Mouse (Mus musculus): ENCODE measurements at regions not wholly inside any gene's neighbourhood (a gene's known extent, or its start where the extent isn't known, plus 50 kb on each side); places are given as distances from the start of the nearest gene placed in this dataset.
A peak's percentile ranks its signal among the peaks of the same experiment; 100 is the strongest.

DNA sequence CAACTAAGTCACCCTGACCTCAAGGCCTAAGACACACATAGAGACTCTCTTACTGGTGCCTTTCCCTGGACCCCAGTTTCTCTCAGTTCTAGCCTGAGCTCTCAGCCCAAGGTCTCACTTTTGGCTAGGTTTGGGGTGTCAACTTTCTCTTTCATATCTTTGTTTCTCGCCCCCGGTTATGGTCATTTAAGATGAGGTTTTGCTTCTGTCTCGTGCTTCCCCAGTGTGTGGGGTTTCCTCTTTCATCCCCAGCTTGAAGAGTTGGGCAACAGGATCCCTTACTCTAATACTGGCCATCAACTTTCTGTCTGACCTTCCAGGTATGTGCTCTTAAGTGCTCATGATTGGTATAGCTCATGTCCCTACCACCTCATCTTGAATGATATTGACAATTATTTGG lies 67.5 kb downstream of the Lmo4 start:
- no peak for ATAC-seq (ENCODE audit: insufficient number of reproducible peaks, low FRiP score, low TSS enrichment)

DNA sequence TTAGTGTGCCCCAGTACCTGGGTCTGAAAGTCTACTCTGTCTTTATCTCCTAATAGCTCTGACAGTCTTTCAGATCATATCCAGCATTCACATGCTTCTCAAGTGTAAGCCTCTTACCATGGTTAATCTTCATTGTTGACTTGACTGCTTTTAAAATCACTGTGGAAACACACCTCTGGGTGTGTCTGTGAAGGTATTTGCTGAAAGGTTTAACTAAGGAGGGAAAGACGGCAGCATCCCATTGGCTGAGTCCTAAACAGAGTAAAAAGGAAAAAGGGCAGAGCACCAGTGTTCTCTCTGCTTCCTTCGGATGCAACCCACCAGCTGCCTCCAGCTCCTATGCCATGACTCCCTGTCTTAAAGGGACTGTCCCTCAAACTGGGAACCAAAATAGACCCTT lies 68.6 kb downstream of the Lmo4 start:
- ATAC-seq (ENCODE audit: insufficient number of reproducible peaks, low FRiP score, low TSS enrichment), result no peak

GRCm38 (mm10) chr3:144135646-144136045 lies 69.4 kb downstream of the Lmo4 start:
- ATAC-seq (ENCODE audit: insufficient number of reproducible peaks, low FRiP score, low TSS enrichment), result no peak

GRCm38 (mm10) chr3:144128042-144128441 lies 77.0 kb downstream of the Lmo4 start:
- no peak for ATAC-seq (ENCODE audit: insufficient number of reproducible peaks, low FRiP score, low TSS enrichment)

GRCm38 (mm10) chr3:144124353-144124752 lies 80.7 kb downstream of the Lmo4 start:
- ATAC-seq (ENCODE audit: insufficient number of reproducible peaks, low FRiP score, low TSS enrichment), result no peak

DNA sequence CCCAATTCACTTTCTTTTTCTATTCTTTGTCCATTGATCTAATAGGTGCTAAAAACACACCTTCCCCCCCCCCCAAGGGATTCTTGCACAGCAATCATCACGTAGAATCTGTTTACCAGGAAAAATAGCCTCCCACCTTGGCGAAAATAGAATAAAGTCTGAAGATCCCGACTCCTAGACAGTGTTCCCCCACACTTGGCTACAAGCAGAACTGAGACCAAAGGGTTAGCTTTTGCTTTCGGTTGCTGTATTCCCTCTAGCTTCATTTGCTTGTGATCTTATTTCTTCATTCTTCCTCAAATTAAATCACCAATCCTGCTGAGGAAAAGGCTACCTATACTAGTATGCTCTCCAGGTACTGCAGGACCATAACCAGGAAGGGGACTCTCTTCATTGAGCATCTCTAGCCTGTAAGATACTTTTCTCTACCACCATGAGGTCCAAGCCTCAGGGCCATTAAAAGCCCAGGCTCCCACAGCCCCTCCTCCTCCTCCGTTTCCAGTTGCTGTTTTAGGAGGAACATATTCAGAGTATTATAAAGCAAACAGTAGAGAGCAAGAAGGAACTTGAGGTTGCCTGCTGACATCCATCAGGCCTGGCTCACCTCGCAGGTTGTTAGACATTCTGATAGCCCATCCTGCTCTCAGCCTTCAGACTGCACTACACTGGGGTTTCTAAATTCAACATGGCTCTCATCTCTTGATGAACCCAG lies 81.5 kb downstream of the Lmo4 start:
- no peak for ATAC-seq (ENCODE audit: insufficient number of reproducible peaks, low FRiP score, low TSS enrichment)

DNA sequence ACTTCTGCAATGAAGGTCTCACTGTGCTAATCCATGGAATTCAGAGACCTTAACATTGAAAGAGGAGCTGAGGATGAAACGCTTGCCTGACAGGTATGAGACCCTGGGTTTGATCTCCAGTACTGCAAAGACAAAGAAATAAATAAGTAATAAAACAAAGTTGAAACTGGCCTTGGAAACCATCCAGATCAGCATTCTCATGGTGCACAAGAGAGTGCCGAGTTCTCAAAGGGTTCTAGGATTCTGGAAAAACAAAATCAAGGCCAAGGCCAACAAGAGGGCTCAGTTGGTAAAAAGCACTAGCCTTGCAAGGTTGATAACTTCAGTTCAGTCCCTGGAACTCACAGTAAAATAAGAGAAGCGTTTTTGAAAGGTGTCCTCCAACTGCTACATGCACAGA lies 85.9 kb downstream of the Lmo4 start:
- no peak for ATAC-seq (ENCODE audit: insufficient number of reproducible peaks, low FRiP score, low TSS enrichment)

GRCm38 (mm10) chr3:144113672-144114645 lies 91.1 kb downstream of the Lmo4 start:
- no peak for ATAC-seq (ENCODE audit: insufficient number of reproducible peaks, low FRiP score, low TSS enrichment)

- ATAC-seq (ENCODE audit: insufficient number of reproducible peaks, low FRiP score, low TSS enrichment), result no peak
Measured at GRCm38 (mm10) chr3:144110331-144111080, 94.5 kb downstream of the Lmo4 start.

DNA sequence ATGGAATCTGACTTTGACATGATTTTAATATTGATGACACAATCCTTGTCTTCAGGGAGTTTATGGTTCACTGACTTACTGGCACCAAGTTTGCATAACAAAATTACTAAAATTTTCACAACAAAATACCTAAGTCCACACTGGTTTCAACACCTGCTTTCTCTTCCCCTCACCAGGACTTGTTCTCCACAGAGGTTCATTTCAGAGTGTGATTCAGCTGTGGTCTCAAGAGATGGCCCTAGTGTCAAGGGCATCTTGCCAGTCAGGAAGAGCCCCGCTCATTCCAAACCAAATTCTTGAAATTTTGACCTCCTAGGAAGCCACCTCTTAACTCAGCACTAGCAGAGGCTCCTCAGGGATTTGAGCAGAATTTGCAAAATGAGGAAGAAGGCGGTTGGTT lies 95.3 kb downstream of the Lmo4 start:
- no peak for ATAC-seq (ENCODE audit: insufficient number of reproducible peaks, low FRiP score, low TSS enrichment)

- ATAC-seq (ENCODE audit: insufficient number of reproducible peaks, low FRiP score, low TSS enrichment), result no peak
Measured at GRCm38 (mm10) chr3:144108310-144108709, 96.7 kb downstream of the Lmo4 start.

GRCm38 (mm10) chr3:144107664-144108063 lies 97.4 kb downstream of the Lmo4 start:
- peak; percentile 94 for ATAC-seq (ENCODE audit: insufficient number of reproducible peaks, low FRiP score, low TSS enrichment)

DNA sequence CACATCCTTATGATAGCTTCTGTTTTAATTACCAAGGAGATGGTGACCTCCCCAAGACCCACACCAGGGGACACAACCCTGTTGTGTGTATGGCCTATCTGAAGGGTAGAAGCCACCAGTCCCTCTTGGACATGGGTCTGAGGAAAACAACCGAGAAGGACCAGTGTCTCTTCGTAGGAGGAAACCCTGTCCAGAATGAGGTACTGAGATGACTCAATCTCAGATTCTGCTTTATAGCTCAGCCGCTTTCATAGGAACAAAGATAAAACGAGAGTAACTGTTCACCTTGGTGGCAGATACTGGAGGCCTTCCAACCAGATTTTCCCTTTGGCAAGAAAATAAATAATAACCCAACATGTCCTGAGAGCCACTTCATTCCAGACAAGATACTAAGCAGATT lies 100.7 kb downstream of the Lmo4 start:
- no peak for ATAC-seq (ENCODE audit: insufficient number of reproducible peaks, low FRiP score, low TSS enrichment)

GRCm38 (mm10) chr3:144099444-144099843 lies 105.6 kb downstream of the Lmo4 start:
- ATAC-seq (ENCODE audit: insufficient number of reproducible peaks, low FRiP score, low TSS enrichment), result no peak

GRCm38 (mm10) chr3:144098762-144099161 lies 106.3 kb downstream of the Lmo4 start:
- ATAC-seq (ENCODE audit: insufficient number of reproducible peaks, low FRiP score, low TSS enrichment), result no peak

DNA sequence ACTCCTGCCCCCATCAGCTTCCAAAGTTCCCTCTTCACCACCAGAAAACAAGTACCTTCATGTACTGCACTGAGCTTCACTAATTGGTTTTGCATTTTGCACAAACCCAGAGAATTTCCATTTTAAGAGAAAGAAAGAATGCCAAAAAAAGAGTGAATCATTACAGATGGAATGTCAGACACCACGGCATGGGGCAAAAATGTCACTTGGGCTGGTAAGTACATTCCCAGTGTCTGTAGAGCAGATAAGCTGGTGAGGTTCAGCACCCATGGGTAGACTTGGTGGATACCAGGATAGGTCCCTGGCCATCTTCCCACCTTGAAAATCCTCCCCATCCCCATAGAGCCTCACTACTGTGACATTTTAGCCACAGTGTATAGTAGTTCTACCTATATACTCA lies 113.8 kb downstream of the Lmo4 start:
- no peak for ATAC-seq (ENCODE audit: insufficient number of reproducible peaks, low FRiP score, low TSS enrichment)

DNA sequence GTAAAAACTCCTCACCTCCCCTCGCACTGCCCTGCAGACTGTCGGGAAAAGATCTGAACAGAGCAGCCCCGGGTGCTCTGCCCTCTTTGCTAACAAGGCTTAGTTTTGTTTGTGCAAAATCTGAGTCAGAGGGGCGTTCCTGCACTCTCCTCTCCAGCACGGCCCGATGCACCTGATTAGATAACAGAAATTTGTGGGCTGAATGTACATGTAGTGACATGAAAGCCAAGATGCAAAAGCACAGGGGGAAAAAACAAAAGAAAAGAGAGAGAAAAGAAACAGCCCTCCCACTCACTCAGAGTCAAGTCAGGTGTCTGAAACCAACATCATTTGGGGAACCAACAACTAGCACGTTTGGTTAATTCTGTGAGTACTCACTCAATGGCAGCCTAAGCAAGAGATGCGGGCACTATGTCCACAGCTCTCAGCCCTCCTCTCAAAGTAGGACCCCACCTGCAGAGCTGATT lies 115.2 kb downstream of the Lmo4 start:
- ATAC-seq (ENCODE audit: insufficient number of reproducible peaks, low FRiP score, low TSS enrichment), result no peak

DNA sequence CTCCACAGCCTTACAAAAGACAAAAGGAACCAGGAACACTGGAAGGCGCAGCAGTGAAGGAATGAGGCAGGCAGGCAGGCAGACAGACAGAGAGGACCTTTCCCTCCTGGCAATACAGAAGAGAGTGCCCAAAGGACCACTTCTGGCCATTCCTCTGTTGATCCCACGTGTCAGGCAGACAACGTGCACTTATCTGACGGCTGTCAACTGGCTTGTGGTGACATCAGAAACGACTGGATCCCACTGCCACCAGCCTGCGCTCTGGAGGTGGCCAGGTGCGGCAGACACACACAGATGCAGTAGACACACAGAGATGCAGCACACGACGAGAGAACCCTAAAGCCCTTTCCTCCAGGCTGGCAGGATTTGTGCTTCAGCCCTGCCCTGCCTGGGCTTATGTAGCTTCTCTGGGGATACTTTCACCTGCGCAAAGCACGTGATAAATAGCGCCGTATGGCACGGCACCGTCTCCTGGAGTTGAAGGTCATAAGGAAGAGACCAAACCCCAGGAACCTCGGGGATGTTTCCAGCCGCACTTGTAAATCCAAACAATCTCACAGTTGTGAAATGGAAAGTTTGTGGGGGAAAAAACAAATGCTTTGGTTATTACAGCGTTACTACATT lies 116.6 kb downstream of the Lmo4 start:
- no peak for ATAC-seq (ENCODE audit: insufficient number of reproducible peaks, low FRiP score, low TSS enrichment)

DNA sequence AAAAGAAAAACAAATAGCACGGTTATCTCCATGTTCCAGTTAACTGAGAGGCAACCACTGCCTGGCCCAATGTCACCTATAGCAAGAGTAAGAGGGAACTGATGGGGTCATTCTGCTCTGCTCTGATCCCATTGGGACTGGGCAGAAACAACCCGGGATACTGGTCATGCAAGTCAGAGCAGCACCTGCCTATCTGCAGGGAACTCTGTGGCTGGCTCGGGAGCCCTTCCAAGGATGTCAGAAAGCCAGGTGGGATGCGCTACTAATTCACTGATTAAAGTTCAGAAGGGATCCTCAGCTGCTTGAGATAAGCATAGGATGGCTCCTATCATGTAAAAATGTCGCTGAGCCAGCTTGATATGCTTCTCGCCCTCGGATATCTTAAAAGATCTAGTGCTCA lies 117.2 kb downstream of the Lmo4 start:
- no peak for ATAC-seq (ENCODE audit: insufficient number of reproducible peaks, low FRiP score, low TSS enrichment)

- ATAC-seq (ENCODE audit: insufficient number of reproducible peaks, low FRiP score, low TSS enrichment), result no peak
Measured at GRCm38 (mm10) chr3:144086176-144086575, 118.8 kb downstream of the Lmo4 start.
